22 mouse cellular contexts compared by ENCODE assay signal in the genomic region with DNA sequence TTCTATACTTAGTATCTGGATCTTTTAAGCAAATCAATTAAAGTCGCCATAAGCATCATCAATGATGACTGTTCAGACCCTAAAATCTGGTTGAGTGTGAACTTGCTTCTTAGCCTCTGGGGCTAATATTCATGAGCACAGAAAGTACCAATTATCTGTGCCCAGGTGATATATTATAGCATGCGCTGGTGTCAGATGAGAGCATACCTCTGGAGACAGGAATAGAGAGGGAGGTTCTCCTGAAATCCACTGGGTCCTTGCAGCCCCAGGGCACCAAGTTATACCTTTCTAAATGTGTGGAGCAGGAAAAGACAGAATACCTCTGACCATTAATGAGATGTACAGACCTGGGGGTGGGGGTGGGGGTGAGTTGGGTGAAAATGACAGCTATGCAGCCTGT.
DNase-seq lines count a peak whose midpoint lies in the region; ATAC-seq and TF ChIP-seq lines count a peak whose summit lies in the region.
"Had no signal": no experiment of that assay in that cellular context is flagged by ENCODE, and none has a peak within 500 bp of the region (broad histone marks: within the 10 kb centered on the region; RNA-seq: fewer than 3 reads in every experiment).

No protein-coding gene starts in this region.

- H3K27me3 ChIP-seq in hindbrain, postnatal 0 days (ENCODE audit: insufficient read depth, low read length): no peaks in the 10 kb centered on the region
- no peaks in the 10 kb centered on the region for H3K27me3 ChIP-seq in hindbrain, embryonic 13.5 days
- no peaks in the 10 kb centered on the region for H3K27me3 ChIP-seq in midbrain, embryonic 15.5 days (replicated peaks)
- no peaks in the 10 kb centered on the region for H3K27me3 ChIP-seq in midbrain, embryonic 14.5 days (ENCODE audit: control insufficient read depth, insufficient read depth, low read length)
- no peaks in the 10 kb centered on the region for H3K27me3 ChIP-seq in midbrain, postnatal 0 days (ENCODE audit: insufficient read depth, low read length)
- H3K27me3 ChIP-seq: embryonic facial prominence, embryonic 13.5 days; embryonic facial prominence, embryonic 15.5 days; forebrain, embryonic 12.5 days had no signal

- no peak overlapping the region for H3K4me2 ChIP-seq in hindbrain, postnatal 0 days (ENCODE audit: low read depth, low read length)
- no peak overlapping the region for H3K4me2 ChIP-seq in hindbrain, embryonic 13.5 days
- no peak overlapping the region for H3K4me2 ChIP-seq in midbrain, embryonic 15.5 days
- no peak overlapping the region for H3K4me2 ChIP-seq in midbrain, embryonic 14.5 days (ENCODE audit: low read length)
- H3K4me2 ChIP-seq in midbrain, postnatal 0 days (ENCODE audit: low read depth, low read length, poor library complexity, severe bottlenecking): no peak overlapping the region
- H3K4me2 ChIP-seq: embryonic facial prominence, embryonic 13.5 days; embryonic facial prominence, embryonic 15.5 days; forebrain, embryonic 12.5 days had no signal

- no peak for DNase-seq in hindbrain, postnatal 0 days (ENCODE audit: low spot score)
- DNase-seq in midbrain, embryonic 14.5 days: no peak
- no peak for DNase-seq in midbrain, postnatal 0 days (ENCODE audit: low spot score)
- DNase-seq in lung, postnatal 25 days (ENCODE audit: low spot score): no peak
- DNase-seq: adrenal gland, adult 2 months; adrenal gland, postnatal 10 days; adrenal gland, postnatal 25 days; cerebellum, adult 11 months; cerebellum, adult 18-20 months; cerebellum, adult 8-10 months; cerebellum, adult 9-11 months; cerebellum, postnatal 14 days; cerebellum, postnatal 36 days; embryo, embryonic 11 days had no signal

- no peak overlapping the region for H3K9ac ChIP-seq in hindbrain, postnatal 0 days (replicated peaks; ENCODE audit: low read length)
- no peak overlapping the region for H3K9ac ChIP-seq in hindbrain, embryonic 13.5 days
- H3K9ac ChIP-seq in midbrain, embryonic 15.5 days: no peak overlapping the region
- no peak overlapping the region for H3K9ac ChIP-seq in midbrain, embryonic 14.5 days (replicated peaks; ENCODE audit: low read length)
- no peak overlapping the region for H3K9ac ChIP-seq in midbrain, postnatal 0 days (replicated peaks; ENCODE audit: low read length, poor library complexity, severe bottlenecking)
- H3K9ac ChIP-seq: embryonic facial prominence, embryonic 13.5 days; embryonic facial prominence, embryonic 15.5 days; forebrain, embryonic 12.5 days had no signal

- TF ChIP-seq CTCF in hindbrain, postnatal 0 days (IDR thresholded peaks at IDR 0.05; ENCODE audit: low read depth): no peak
- TF ChIP-seq CTCF in midbrain, postnatal 0 days (IDR thresholded peaks at IDR 0.05): no peak

- H3K27ac ChIP-seq in hindbrain, postnatal 0 days: no peak overlapping the region
- no peak overlapping the region for H3K27ac ChIP-seq in hindbrain, embryonic 13.5 days
- no peak overlapping the region for H3K27ac ChIP-seq in midbrain, embryonic 15.5 days
- H3K27ac ChIP-seq in midbrain, embryonic 14.5 days (replicated peaks; ENCODE audit: low read depth, low read length): no peak overlapping the region
- H3K27ac ChIP-seq in midbrain, postnatal 0 days (ENCODE audit: low read depth, low read length): no peak overlapping the region
- H3K27ac ChIP-seq: embryonic facial prominence, embryonic 13.5 days; embryonic facial prominence, embryonic 15.5 days; forebrain, embryonic 10.5 days; forebrain, embryonic 12.5 days had no signal

- H3K4me3 ChIP-seq in hindbrain, postnatal 0 days (ENCODE audit: low read length): no peak overlapping the region
- no peak overlapping the region for H3K4me3 ChIP-seq in hindbrain, embryonic 13.5 days
- H3K4me3 ChIP-seq in midbrain, embryonic 15.5 days: no peak overlapping the region
- no peak overlapping the region for H3K4me3 ChIP-seq in midbrain, embryonic 14.5 days (replicated peaks; ENCODE audit: low read depth, low read length)
- H3K4me3 ChIP-seq in midbrain, postnatal 0 days (ENCODE audit: low read depth, low read length): no peak overlapping the region
- H3K4me3 ChIP-seq: embryonic facial prominence, embryonic 13.5 days; embryonic facial prominence, embryonic 15.5 days; erythroblast, embryonic 14.5 days; forebrain, embryonic 10.5 days; forebrain, embryonic 12.5 days had no signal

- H3K4me1 ChIP-seq in hindbrain, postnatal 0 days (ENCODE audit: insufficient read depth, low read length): no peaks in the 10 kb centered on the region
- no peaks in the 10 kb centered on the region for H3K4me1 ChIP-seq in hindbrain, embryonic 13.5 days (replicated peaks)
- H3K4me1 ChIP-seq in midbrain, embryonic 15.5 days: no peaks in the 10 kb centered on the region
- H3K4me1 ChIP-seq in midbrain, embryonic 14.5 days (ENCODE audit: control insufficient read depth, insufficient read depth, low read length): no peaks in the 10 kb centered on the region
- H3K4me1 ChIP-seq in midbrain, postnatal 0 days (ENCODE audit: insufficient read depth, low read length): no peaks in the 10 kb centered on the region
- H3K4me1 ChIP-seq: embryonic facial prominence, embryonic 13.5 days; embryonic facial prominence, embryonic 15.5 days; forebrain, embryonic 10.5 days; forebrain, embryonic 12.5 days had no signal

- no peaks in the 10 kb centered on the region for H3K36me3 ChIP-seq in hindbrain, postnatal 0 days (ENCODE audit: insufficient read depth, low read length)
- H3K36me3 ChIP-seq in hindbrain, embryonic 13.5 days: peaks cover 8% of the 10 kb centered on the region
- H3K36me3 ChIP-seq in midbrain, embryonic 15.5 days (replicated peaks): no peaks in the 10 kb centered on the region
- 0 out of 2 replicates have a peak, but pooled peaks cover 2% of the 10 kb centered on the region for H3K36me3 ChIP-seq in midbrain, embryonic 14.5 days (ENCODE audit: control insufficient read depth, insufficient read depth, low read length)
- peaks cover 7% of the 10 kb centered on the region; the same call in 1 of the 2 replicates for H3K36me3 ChIP-seq in midbrain, postnatal 0 days (ENCODE audit: insufficient read depth, low read length)
- H3K36me3 ChIP-seq: embryonic facial prominence, embryonic 13.5 days; embryonic facial prominence, embryonic 15.5 days; forebrain, embryonic 10.5 days; forebrain, embryonic 12.5 days had no signal

- peak; percentile 21; the same call in 1 of the 2 replicates for ATAC-seq in hindbrain, postnatal 0 days
- no peak for ATAC-seq in hindbrain, embryonic 13.5 days (ENCODE audit: low FRiP score)
- ATAC-seq in midbrain, embryonic 15.5 days (replicated peaks): peak; percentile 57; the same call in 1 of the 2 replicates
- ATAC-seq in midbrain, embryonic 14.5 days (ENCODE audit: low FRiP score, low TSS enrichment): no peak
- peak; percentile 34; the same call in 1 of the 2 replicates for ATAC-seq in midbrain, postnatal 0 days (ENCODE audit: low FRiP score)
- ATAC-seq: forebrain, embryonic 14.5 days had no signal

- H3K9me3 ChIP-seq in hindbrain, postnatal 0 days (ENCODE audit: low read length): no peaks in the 10 kb centered on the region
- H3K9me3 ChIP-seq in hindbrain, embryonic 13.5 days: no peaks in the 10 kb centered on the region
- H3K9me3 ChIP-seq in midbrain, embryonic 15.5 days: no peaks in the 10 kb centered on the region
- H3K9me3 ChIP-seq in midbrain, embryonic 14.5 days (ENCODE audit: control insufficient read depth, low read length): no peaks in the 10 kb centered on the region
- no peaks in the 10 kb centered on the region for H3K9me3 ChIP-seq in midbrain, postnatal 0 days (ENCODE audit: low read length)
- H3K9me3 ChIP-seq: embryonic facial prominence, embryonic 13.5 days; embryonic facial prominence, embryonic 15.5 days; forebrain, embryonic 10.5 days; forebrain, embryonic 12.5 days had no signal

- WGBS in hindbrain, postnatal 0 days: 82% methylated on average over 2 of the region's 2 CpGs
- WGBS in hindbrain, embryonic 13.5 days: 75% methylated on average over 2 of the region's 2 CpGs
- 80% methylated on average over 2 of the region's 2 CpGs for WGBS in midbrain, embryonic 15.5 days
- WGBS in midbrain, embryonic 14.5 days: 84% methylated on average over 2 of the region's 2 CpGs
- WGBS in midbrain, postnatal 0 days: 74% methylated on average over 2 of the region's 2 CpGs

Comparison
In these comparisons a context has a peak if more than half of its experiments do, and no peak if none do; other contexts are left out.
1. ATAC-seq: peak in hindbrain, postnatal 0 days (single experiment), midbrain, embryonic 15.5 days (single experiment) and midbrain, postnatal 0 days (single experiment); none in hindbrain, embryonic 13.5 days (single experiment) and midbrain, embryonic 14.5 days (single experiment).